Mouse (Mus musculus) T-helper 2 cell (primary cell): ENCODE data around the gene Map2.

Experiments
- in situ Hi-C: fragments of 300-600 bp; cut with MboI, MseI; formaldehyde crosslinking; loops from one replicate; pipeline ENCODE4 v1.15.1; 2025; ENCODE audit warnings: high pct_unique_total_duplicates

Gene Map2

DNA sequence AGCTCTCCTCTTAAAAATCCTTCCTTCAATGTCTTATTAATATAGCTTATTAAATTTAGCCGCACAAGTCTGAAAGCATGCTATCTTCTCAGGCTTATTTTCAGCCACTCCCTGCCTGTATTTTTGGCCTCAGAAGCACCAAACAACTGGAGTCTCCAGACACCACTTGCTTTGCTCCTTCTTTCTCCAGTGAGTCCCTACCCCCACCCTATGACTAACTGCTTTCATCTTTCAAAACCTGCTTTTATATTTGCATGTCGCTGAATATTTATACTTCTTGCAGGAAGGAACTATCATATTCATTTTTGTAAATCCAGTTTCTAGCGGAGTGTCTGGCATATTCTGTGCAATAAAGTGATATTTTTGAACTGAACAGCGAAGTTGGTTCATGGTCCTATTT lies 21.6 kb downstream of the Map2 start:
- in situ Hi-C loops: no loop called here

DNA sequence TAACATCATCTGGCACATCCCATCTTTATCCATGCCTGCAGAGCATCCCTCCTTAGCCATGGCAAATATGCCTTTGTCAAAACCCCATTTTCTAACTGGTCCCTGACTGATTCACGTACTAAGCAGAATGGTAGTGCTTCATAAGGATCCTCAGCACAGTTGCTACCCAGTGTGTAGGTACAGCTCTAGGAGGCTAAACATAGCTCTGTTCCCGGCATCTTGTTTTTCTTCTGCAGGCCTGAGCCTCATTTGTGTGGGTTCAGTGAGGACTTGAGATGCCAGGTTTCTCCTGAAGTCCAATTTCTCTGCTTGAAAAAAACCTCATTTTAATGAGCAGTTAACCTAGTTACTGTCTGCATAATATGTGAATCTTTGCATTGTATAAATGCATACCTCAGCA lies 30.4 kb downstream of the Map2 start:
- in situ Hi-C loops: no loop called here

DNA sequence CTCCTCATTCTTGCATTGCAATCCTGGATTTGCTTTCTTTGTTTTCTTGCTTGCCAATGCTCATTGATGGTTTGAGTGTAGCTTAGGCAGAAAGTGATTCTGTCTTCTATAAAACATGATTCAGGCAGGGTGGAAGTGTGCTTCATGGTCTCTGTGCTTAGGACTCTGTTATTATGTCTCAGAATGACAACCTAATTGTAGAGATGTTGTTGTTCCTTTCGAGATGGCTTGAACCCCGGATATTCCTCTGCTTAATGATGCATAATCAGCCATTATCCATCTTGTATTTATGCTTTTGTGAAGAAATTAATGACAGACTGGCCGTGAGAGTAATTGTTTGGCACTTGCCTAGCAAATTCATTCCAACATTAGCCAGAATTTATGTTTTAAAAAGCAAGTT lies 31.8 kb downstream of the Map2 start:
- in situ Hi-C loops: no loop called here

DNA sequence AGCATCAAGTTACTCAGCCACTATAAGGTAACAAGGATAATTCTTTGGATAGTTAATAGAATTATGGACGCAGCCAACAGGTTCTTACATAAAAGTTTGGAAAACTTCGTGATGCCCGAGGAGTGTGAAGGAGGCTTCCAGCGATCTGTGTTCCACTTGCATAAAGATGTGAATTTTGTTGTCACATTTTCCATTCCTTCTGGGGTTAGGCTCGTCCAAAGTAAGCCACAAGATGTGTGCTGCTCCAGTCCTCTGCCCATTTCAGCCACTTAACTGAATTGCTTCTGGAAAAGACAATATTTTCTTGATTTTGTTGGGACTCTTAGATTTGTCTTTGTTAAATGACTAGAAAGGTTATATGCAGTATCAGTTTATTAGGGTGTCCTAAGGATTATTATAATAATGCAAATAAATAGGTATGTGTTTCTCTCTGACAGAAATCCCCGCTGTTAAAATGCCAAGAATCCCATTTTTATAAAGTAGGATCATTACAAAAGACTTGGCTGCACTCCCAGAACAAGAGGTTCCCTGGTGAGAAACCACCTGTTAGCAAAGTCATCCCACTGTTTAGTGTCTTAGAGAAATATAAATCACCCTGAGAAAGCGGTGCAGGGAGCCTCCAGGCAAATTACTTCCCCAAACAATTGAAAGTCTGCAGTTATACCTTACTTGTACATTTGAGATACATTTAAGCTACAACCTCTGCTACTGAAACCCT lies 36.2 kb downstream of the Map2 start:
- in situ Hi-C loops: no loop called here

DNA sequence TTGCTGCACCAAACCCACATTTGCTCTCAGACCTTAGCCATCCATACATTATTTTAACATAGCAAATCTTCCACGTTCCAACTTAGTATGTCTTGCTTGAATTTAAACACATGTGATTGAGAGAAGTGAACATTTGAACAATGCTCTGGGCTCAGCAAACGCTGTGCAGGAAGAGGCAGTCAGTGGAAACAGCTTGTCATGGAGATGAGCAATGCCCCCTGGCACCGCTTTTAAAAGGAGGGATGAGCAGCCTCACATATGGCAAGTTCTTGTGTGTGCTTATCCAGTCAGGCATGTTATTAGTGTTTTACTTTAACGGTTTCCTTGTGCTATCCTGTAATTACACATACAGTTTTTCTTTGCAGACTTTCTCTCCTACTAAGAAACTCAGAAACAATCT lies 46.4 kb downstream of the Map2 start:
- in situ Hi-C loops: no loop called here

DNA sequence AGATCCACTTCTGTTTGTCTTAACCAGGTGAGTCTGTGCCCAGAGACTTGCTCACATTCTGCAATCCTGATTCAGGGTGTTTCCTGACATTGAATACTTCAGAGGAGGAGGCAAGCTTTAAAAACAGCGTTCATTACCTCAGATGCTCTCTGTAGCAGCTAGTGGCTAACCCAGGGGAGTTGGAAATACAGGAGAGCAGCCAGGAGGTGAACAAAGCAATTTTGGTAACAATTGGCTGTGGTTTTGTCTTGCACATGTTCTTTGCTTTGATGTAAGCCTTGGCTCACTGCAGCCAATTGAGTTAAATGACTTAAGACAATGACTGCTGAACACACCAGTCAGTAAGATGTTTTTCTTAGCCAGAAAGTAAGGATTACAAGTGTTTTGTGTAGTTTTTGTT lies 48.3 kb downstream of the Map2 start:
- in situ Hi-C loops: no loop called here

DNA sequence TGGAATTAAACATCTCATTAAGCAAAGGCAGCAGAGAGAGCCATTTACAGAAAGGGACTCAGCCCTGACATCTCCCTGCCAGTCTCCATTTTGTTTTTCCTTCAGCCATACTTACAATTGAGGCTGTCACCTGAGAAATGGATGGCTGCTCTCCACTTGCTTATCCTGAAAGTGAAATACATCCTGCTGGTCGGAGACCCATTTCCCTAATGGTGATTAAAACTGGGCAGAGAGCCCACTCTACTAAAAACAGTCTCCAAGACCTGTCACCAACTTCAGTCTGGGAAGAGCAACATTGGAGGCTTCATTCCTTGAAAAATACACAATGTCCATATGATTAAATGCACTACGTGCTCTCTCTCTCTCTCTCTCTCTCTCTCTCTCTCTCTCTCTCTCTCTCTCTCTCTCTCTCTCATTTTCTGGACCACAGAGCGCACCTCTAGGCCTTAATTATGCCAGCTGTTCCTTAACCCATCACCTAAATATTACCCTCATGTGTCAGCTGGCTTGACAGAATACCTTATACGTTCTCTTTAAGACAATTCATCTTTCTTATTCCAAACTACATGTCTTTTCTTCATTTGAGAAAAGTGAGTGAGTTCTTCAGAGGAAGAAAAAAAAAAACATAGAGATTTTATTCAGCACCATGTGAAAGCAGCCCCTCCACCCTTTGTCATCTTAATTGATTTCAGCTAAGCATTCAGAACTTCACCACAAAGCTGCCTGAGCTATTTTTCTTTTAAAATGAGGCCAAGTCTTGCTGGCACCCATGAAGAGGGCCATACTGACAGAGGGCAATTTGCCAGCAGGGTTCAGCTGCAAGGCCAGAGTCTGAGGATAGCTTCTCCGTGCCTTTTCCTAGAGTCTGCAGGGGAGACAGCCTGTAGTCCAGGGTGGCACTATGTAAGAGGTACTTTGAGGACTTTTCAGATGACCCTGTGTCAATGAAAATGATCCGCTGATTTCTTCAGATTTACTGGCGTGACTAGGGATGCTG lies 51.6 kb downstream of the Map2 start:
- in situ Hi-C loops: no loop called here

DNA sequence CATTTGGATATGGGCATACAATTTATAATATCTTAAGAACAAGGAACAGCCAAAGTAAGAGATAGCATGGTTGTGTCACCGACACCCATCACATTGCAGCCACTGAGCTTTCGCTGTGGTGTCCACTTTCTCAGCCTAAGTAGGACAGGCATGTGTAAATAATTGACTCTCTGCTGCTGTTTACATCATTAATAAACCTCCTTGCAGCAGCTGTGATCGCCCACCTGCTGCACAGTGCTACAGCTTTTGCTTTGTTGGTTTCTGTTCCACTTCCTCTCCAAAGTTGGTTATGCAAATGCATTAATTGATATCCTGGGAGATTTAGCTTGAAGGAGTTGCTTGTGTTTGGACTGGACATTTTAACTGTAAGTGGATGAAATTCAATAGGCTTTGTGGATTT lies 53.1 kb downstream of the Map2 start:
- in situ Hi-C loops: no loop called here

DNA sequence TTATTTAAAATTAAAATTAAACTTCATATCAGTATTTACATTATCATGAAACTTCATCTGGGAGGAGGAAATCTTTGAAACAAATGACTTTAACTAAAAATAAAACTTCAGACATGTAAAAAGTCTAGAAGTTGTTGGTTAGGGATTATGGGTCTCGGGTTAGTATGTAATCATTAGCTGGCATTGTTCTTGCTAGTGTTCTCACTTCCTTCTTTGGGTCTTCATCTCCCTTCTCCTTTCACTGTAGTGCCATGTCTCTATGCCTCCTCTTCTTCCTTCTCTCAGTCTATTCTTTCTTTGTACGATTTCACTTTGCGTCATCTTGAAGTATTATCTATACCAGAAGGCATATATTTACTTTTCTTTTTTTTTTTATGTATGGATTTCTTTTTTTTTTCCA lies 55.3 kb downstream of the Map2 start:
- in situ Hi-C loops: no loop called here

DNA sequence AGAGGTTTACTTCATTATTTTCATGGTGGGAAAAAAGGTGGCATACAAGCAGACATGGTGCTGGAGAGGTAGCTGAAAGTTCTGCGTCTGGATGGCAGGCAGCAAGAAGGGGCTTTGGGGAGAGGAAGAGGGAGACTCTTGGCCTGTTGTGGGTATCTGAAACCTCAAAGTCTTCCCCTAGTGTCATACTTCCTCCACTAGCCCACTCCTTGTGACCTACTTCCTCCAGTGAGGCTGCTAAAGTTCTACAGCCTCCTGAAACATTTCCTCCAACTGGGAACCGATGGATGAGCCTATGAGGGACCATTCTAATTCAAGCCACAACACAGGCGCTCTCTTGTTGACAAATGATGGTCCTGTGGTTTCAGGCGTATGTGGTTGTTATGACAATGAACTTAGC lies 56.9 kb downstream of the Map2 start:
- in situ Hi-C loops: no loop called here

DNA sequence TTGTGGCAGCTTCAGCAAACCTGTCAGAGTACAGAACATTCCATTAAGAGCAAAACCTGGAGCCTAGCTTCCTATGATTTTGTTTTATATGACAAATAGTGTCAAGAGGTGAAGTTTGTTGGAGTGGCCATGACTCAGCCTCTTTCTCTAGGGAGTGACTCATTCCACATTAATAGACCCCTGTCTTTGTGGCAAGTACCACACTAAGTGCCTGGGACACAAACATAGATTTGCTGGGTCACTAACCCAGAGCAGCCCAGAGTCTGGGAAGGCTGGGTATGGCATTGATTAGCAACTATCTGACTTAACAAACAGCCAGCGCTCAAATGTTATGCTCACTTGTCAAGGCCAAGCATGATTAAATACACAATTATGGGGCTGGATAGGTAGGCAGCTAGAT lies 69.8 kb downstream of the Map2 start:
- in situ Hi-C loops: no loop called here

DNA sequence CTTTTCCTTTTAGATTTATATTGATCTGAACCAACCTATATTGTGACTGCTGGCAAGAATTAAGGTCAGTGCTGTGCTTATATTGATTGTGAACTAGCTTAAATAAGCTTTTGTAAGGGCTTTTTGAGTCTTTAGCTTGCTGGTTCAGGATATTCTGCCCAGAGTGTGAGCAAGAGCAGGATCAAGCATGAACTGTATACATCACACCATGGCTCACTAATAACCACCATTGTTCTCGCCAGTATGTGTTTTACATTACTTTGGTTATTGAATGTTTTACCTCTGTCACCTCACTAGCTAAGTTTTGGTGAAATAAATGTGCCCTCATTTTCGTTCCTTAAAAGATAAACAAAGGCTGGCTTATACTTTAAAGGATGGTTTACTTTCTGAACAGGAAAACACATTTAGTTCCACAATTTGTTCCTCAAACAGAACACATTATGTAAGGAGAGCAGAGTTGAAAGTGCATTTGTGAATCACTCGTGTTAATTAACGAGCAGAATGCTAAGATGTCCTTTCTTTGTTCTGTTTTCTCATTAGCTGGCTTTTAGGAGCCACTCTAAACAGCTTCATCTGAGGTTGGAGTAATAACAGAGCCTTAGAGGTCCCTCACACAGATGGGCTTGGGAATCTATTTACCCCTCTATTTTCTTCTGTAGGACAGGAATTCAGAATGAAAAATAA lies 76.7 kb downstream of the Map2 start:
- in situ Hi-C loops: no loop called here

DNA sequence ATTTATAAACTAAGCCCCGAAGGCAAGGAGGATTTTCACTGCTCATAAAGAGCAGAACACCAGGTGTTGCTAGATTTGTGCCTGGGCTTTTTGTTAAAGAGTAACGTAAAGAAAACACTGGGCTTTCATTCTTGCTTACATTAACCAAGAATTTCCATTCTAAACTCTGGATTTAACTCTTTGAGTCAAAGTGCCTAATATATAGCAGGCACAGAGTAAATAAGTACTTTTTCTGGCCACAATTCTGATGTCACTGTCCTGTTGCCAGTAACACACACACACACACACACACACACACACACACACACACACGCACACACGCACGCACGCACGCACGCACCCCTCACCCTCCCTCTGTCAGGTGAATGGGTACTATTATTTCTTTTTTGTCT lies 77.3 kb downstream of the Map2 start:
- in situ Hi-C loops: no loop called here

DNA sequence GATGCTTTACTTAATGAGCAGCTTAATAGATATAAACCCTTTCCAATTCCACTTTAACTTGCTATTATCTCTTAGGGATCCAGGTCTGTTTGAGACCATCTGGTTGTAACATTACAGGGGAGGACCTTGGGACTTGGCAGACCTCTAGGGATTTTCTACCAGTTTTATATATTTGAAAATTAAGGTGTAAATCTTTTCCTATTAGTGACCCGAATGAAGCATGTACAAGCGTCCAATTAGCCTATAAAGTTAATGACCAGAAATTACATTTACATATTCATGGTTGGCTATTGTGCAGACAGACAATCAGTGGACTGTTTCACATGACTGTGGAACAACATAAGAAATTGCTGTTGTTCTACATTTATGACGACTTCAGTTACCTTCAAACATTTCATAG lies 88.1 kb downstream of the Map2 start:
- in situ Hi-C loops: no loop called here

DNA sequence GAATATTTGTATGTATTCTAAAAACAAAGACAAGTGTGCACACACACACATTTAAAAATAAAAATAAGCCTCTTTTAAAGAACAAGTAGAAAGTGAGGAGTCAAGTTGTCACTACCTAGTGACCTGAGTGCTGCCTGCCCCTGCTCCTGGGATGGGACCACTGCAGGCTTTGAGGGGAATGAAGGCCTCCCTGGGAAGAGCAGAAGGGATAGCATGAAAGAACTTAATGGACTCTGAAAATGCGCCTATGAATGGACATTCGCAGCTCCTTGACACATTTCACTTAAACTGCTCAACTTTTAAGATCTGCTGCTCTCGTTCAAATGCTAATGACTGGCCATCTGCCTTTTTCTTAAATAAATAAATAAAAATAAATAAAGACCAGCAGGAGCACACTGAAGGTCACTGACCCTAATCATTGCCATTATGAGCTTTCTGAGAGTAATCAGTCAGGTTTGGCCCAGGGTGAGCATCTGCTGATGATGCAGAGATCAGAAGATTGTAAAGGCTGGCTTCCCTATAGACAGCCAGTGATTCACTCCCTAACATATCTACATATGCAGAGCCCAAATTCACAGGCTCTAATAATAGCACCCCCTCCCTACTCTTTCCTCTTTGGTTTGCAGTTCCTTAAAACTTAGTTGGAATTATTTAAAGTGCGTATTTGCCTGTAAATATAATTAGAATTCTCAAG lies 91.3 kb downstream of the Map2 start:
- in situ Hi-C loops: no loop called here

DNA sequence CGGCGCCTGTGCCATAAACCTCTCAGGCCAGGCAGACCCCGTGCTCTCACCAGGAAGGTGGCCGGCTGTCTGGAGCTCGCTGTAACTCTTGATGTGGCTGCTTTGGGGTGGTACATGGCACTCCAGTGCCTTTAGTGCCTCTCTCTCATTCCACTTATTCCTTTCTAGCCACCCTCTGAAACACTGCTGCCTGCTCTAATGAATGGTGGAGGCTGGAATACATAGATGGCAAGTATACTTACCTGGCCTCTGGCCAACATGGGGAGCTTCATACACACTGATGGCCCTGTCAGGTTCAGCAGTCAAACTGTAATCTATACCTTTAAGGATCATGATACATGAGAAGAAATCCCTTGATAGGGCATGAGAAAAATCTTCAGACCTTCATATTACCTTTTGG lies 102.6 kb downstream of the Map2 start:
- in situ Hi-C loops: no loop called here

DNA sequence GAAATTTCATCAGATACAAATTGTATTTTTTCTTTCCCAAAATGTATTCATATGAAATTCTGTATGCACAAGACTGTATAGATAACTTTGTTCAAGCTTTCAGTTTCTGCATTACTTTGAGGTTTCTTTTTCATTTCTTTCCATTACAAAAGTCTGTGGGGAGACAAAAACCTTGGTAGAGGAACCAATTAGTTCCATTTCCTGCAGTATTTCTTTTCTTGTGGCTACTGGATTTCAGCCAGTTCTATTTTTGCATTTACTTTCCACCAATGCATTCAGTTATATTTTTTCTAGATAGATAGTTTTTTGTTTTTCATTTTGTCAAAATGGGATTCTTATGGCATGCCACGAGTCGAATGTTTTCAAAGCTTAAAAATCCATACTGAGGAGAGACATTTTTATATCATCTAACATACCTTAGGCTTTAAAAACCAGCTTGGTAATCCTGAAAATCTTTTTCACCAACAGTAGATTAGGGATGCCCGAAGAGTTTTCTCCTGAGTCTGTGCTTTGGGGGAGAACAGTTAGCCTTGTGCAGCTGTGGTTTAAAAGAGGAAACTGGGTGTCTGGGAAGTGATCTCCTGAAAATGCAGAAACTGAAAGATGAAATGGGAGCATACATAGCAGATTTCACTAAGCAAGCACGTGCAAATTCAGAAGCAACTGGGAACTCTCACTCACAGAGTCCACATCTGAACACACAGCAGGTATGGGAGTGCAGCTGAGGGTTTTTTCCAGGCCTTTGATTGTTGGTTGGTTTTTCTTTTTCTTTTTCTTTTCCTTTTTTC lies 104.3 kb downstream of the Map2 start:
- in situ Hi-C loops: no loop called here

DNA sequence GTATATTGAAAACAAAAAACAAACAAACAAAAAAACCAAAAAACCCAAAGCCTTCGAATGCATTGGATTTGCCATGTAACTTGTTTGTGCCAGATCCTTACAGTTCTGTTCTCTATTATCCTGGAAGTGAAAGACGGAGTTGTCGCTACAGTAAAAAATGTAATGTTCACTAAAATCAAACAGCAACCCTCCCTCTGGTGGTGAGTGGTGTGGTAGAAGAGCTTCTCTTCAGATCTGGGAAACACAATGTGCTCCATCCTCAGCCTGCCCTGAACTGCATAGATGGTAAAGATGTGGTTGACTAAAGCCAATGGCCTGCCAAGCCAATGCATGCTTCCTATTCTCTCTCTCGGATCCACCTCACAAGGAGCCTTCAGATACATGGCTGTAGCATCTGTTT lies 105.1 kb downstream of the Map2 start:
- in situ Hi-C loops: no loop called here

DNA sequence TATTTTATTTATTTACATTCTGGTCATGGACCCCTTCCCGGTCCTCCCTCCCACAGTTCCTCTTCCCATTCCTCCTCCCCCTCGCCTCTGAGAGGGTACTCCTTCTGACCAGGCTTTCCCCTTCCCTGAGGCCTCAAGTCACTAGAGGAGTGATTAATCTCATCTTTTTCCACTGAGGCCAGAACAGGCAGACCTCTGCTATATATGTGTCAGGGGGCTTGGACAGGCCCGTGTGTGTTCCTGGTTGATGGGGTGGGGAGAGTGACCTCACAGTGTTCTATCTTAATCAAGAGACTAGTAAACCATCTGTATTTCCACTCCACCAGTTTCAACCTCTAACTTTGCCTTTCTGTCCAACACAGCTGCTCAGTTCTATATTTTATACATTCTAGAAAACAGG lies 107.4 kb downstream of the Map2 start:
- in situ Hi-C loops: no loop called here

DNA sequence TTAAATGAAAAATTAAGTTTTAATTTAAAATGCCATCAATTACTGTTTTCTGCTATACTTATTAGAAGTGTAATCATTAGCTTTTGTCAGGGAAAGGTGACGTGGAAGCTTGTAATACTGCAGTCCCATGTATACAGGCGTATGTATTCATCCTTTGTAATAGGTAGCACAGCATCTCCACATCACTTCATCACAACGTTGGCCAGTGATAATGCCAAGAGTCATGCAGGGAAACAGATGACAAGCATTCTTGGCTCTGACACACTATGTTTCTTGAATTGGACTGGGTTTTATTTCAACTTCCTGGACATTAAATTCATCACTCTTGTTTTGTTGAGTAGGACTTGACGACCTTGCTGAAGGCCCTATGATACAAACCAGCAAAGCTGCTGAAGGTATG lies 113.9 kb downstream of the Map2 start:
- in situ Hi-C loops: no loop called here
